Mouse (Mus musculus): ENCODE measurements at regions not wholly inside any gene's neighbourhood (a gene's known extent, or its start where the extent isn't known, plus 50 kb on each side); places are given as distances from the start of the nearest gene placed in this dataset.

DNA sequence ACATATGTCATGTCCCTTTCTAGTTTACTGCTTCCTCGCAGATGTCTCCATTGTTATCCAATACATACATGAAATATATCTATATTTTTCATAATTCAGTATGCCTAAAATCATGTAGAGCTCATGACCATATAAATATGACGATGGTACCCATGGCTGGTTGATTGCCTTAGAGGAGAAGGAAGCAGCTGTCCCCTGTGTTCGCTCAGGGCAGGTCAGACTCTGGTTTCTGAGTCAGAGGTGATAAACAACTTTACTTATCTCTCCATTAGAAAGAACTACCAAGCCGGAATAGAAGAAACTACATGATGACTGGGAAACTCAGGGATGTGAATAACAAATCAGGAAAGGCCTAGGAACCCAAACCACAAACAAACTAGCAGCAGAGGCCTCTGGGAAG lies 307.6 kb downstream of the Sox4 start:
- no peak for ATAC-seq
- Histone ChIP-seq H3K4me2 (no peak overlapping the region), H3K27ac (no peak overlapping the region), H3K36me3 (ENCODE audit: poor library complexity, severe bottlenecking) (peaks cover 11% of the 10 kb centered on the region; the same call in 1 of the 2 replicates), H3K27me3 (no peaks in the 10 kb centered on the region), H3K9ac (no peak overlapping the region), H3K4me1 (0 out of 2 replicates have a peak, but pooled peaks cover under 1% of the 10 kb centered on the region), H3K9me3 (replicated peaks) (no peaks in the 10 kb centered on the region), H3K4me3 (no peak overlapping the region)
- 92% methylated on average over 4 of the region's 4 CpGs for WGBS

DNA sequence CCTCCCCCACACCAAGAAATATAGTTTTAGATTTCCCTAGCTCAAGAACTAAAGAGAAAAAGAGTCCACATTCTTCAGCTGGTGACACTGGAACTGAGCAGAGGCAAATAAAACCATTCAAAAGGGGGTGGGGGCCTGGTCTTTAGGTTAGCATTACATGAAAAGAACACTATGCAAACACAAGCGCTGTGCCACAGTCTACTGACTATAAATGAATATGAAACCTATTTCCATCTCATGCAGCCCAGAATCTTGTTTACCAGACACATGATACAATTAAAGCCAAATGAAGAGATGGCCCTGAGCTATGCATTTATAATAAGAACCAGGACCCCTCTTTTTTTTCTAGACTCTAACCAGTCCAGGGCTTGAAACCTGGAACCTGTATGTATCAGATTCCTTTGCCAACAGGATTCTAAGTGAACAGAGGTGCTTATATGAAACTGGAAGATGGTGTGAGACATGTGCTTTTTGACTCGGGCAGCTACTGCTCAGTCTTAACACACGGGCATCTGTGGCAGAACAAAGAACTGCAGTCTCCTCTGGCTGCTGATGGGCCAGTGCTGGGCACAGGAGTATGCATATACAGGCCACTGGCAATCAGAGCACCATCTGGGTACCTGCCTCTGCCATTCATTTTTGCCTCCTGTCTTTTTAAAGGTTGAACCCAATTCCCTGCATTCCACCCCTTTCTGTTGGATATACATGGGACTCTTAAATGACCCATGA lies 308.5 kb downstream of the Sox4 start:
- no peaks in the 10 kb centered on the region for H3K27me3 ChIP-seq
- H3K4me2 ChIP-seq = no peak overlapping the region
- WGBS = 73% methylated on average over 3 of the region's 3 CpGs
- H3K4me1 ChIP-seq = 0 out of 2 replicates have a peak, but pooled peaks cover 9% of the 10 kb centered on the region
- peaks cover 11% of the 10 kb centered on the region; the same call in 1 of the 2 replicates for H3K36me3 ChIP-seq (ENCODE audit: poor library complexity, severe bottlenecking)
- H3K27ac ChIP-seq = no peak overlapping the region
- H3K9me3 ChIP-seq (replicated peaks) = no peaks in the 10 kb centered on the region
- no peak overlapping the region for H3K4me3 ChIP-seq
- 0 out of 2 replicates have a peak, but pooled peaks have one; percentile 30 for ATAC-seq
- H3K9ac ChIP-seq = no peak overlapping the region

DNA sequence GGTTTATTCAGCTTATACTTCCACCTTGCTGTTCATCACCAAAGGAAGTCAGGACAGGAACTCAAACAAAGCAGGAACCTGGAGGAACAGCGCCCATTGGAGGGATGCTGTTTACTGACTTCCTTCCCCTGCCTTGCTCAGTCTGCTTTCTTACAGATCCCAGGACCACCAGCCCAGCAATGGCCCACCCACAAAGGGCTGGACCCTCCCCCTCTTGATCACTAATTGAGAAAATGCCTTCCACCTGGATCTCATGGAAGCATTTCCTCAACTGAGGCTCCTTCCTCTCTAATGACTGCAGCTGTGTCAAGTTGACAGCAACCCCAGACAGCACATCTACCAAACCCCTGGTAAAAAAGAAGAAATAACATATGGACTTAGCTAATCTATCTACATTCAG lies 312.7 kb downstream of the Sox4 start:
- peaks cover 19% of the 10 kb centered on the region for H3K4me1 ChIP-seq
- H3K27me3 ChIP-seq = no peaks in the 10 kb centered on the region
- no peak overlapping the region for H3K4me3 ChIP-seq
- no peaks in the 10 kb centered on the region for H3K9me3 ChIP-seq (replicated peaks)
- no peak for ATAC-seq
- no peak overlapping the region for H3K4me2 ChIP-seq
- no peak overlapping the region for H3K27ac ChIP-seq
- H3K36me3 ChIP-seq (ENCODE audit: poor library complexity, severe bottlenecking) = peaks cover 8% of the 10 kb centered on the region; the same call in 1 of the 2 replicates
- no peak overlapping the region for H3K9ac ChIP-seq
- 81% methylated on average over 1 of the region's 1 CpGs for WGBS

DNA sequence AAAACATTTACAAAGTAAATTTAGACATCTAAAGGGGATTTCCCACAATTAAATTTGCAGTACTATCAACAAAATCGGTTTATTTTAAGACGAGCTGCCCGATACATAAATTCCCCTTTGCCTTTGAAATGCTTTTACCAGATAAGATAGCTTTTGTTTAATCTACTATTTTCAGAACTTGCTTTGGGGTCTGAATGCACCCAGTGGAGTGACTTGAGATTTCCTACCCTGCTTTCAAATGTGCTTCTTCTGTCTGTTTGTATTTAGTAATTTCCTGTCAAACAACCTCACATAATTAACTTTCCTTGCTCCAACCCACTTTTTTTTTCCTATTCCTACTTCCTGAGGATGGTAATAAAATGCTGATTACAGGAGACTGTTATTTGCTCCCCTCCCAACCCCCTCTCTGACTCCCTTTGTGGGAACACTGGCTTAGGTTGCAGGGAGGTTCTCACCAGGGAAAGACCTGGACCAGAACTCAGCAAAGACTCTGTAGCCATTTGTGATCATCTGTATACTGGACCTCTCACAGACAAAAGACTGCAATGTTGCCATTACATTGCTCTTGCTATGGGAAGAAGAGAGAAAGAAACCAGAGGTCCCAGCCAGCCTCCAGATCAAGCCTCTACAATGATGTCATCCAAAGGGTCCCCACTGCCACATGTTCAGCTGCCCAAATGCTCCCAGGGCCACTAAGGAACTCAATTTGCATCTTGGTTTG lies 318.1 kb downstream of the Sox4 start:
- H3K4me1 ChIP-seq = peaks cover 40% of the 10 kb centered on the region
- H3K27ac ChIP-seq = peak overlapping the region; percentile 48
- no peak overlapping the region for H3K4me2 ChIP-seq
- H3K36me3 ChIP-seq (ENCODE audit: poor library complexity, severe bottlenecking) = peaks cover 15% of the 10 kb centered on the region; the same call in 1 of the 2 replicates
- 91% methylated on average over 3 of the region's 3 CpGs for WGBS
- H3K4me3 ChIP-seq = no peak overlapping the region
- ATAC-seq = no peak
- no peaks in the 10 kb centered on the region for H3K27me3 ChIP-seq
- H3K9me3 ChIP-seq (replicated peaks) = no peaks in the 10 kb centered on the region
- H3K9ac ChIP-seq = no peak overlapping the region

DNA sequence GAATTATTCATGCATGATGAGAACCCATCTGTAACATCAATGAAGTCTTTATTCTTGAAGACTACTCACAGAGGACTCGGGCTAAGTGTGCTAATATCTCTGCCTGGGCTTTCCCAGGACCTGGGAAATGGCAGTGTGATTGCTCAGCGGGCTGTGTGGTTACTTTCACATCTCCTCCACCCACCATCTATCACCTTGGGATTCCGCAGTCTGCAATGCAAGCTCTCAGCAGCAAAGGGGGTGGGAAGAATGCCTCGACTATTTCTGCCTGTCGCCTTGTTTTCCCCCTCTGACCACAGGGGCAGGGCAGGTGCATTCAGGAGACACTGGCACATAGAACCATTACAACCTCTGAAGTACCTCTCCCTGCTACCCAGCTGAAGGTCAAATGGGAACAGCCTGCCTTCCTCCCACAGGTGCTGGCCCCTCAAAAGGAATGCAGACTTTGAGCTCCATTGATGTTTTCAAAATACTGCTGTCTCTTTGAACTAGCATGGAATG lies 319.9 kb downstream of the Sox4 start:
- WGBS = 17% methylated on average over 5 of the region's 5 CpGs
- Histone ChIP-seq H3K4me1 (peaks cover 53% of the 10 kb centered on the region), H3K4me2 (no peak overlapping the region), H3K9ac (no peak overlapping the region), H3K27ac (peak overlapping the region; percentile 38; the same call in 1 of the 2 replicates), H3K4me3 (no peak overlapping the region), H3K9me3 (replicated peaks) (no peaks in the 10 kb centered on the region), H3K27me3 (no peaks in the 10 kb centered on the region), H3K36me3 (ENCODE audit: poor library complexity, severe bottlenecking) (peaks cover 15% of the 10 kb centered on the region; the same call in 1 of the 2 replicates)
- ATAC-seq = no peak

GRCm38 (mm10) chr13:28629431-28630331 lies 323.8 kb downstream of the Sox4 start:
- peak; percentile 41; the same call in 1 of the 2 replicates for ATAC-seq
- H3K4me1 ChIP-seq = peaks cover 45% of the 10 kb centered on the region
- H3K4me3 ChIP-seq = no peak overlapping the region
- 37% methylated on average over 8 of the region's 9 CpGs for WGBS
- H3K36me3 ChIP-seq (ENCODE audit: poor library complexity, severe bottlenecking) = peaks cover 15% of the 10 kb centered on the region; the same call in 1 of the 2 replicates
- H3K27me3 ChIP-seq = no peaks in the 10 kb centered on the region
- H3K4me2 ChIP-seq = no peak overlapping the region
- peak overlapping the region; percentile 44 for H3K27ac ChIP-seq
- no peaks in the 10 kb centered on the region for H3K9me3 ChIP-seq (replicated peaks)
- peak overlapping the region; percentile 21; the same call in 1 of the 2 replicates for H3K9ac ChIP-seq

- 52% methylated on average over 8 of the region's 8 CpGs for WGBS
These were observed 324.8 kb downstream of the Sox4 start for GRCm38 (mm10) chr13:28628751-28629150.

GRCm38 (mm10) chr13:28618961-28619360 lies 334.6 kb downstream of the Sox4 start:
- no peak for ATAC-seq
- Histone ChIP-seq H3K4me1 (peaks cover 3% of the 10 kb centered on the region; the same call in 1 of the 2 replicates), H3K36me3 (ENCODE audit: poor library complexity, severe bottlenecking) (no peaks in the 10 kb centered on the region), H3K4me3 (no peak overlapping the region), H3K9ac (no peak overlapping the region), H3K27me3 (no peaks in the 10 kb centered on the region), H3K27ac (no peak overlapping the region), H3K4me2 (no peak overlapping the region), H3K9me3 (replicated peaks) (no peaks in the 10 kb centered on the region)
- 57% methylated on average over 3 of the region's 3 CpGs for WGBS

More at GRCm38 (mm10) chr13:28628751-28629150, 324.8 kb downstream of the Sox4 start:
- no peaks in the 10 kb centered on the region for H3K27me3 ChIP-seq
- H3K4me1 ChIP-seq = peaks cover 42% of the 10 kb centered on the region
- no peak overlapping the region for H3K4me2 ChIP-seq
- H3K27ac ChIP-seq = no peak overlapping the region
- peaks cover 14% of the 10 kb centered on the region; the same call in 1 of the 2 replicates for H3K36me3 ChIP-seq (ENCODE audit: poor library complexity, severe bottlenecking)
- no peak overlapping the region for H3K9ac ChIP-seq
- H3K9me3 ChIP-seq (replicated peaks) = no peaks in the 10 kb centered on the region
- ATAC-seq = no peak
- H3K4me3 ChIP-seq = no peak overlapping the region

- Histone ChIP-seq H3K36me3 (ENCODE audit: poor library complexity, severe bottlenecking) (no peaks in the 10 kb centered on the region), H3K9me3 (replicated peaks) (no peaks in the 10 kb centered on the region), H3K27me3 (no peaks in the 10 kb centered on the region), H3K4me2 (no peak overlapping the region), H3K27ac (no peak overlapping the region), H3K4me1 (peaks cover 3% of the 10 kb centered on the region; the same call in 1 of the 2 replicates), H3K9ac (no peak overlapping the region), H3K4me3 (no peak overlapping the region)
- no peak for ATAC-seq
- 90% methylated on average over 4 of the region's 4 CpGs for WGBS
These were observed 336.0 kb downstream of the Sox4 start for GRCm38 (mm10) chr13:28617503-28617902.

GRCm38 (mm10) chr13:28616645-28617381 lies 336.7 kb downstream of the Sox4 start:
- no peaks in the 10 kb centered on the region for H3K36me3 ChIP-seq (ENCODE audit: poor library complexity, severe bottlenecking)
- no peak overlapping the region for H3K27ac ChIP-seq
- H3K27me3 ChIP-seq = no peaks in the 10 kb centered on the region
- no peaks in the 10 kb centered on the region for H3K9me3 ChIP-seq (replicated peaks)
- H3K4me1 ChIP-seq = peaks cover 3% of the 10 kb centered on the region; the same call in 1 of the 2 replicates
- no peak overlapping the region for H3K9ac ChIP-seq
- H3K4me3 ChIP-seq = no peak overlapping the region
- 87% methylated on average over 9 of the region's 9 CpGs for WGBS
- no peak for ATAC-seq
- no peak overlapping the region for H3K4me2 ChIP-seq
